Mouse (Mus musculus): ENCODE measurements around the gene E030018B13Rik. TPM values are rescaled to one million over a fixed set of nuclear protein-coding genes. Genes with fewer than 3 reads are reported as not detected.

E030018B13Rik gene
- polyA plus RNA-seq, 1 experiment from 2014 or later: 0.20 TPM

DNA sequence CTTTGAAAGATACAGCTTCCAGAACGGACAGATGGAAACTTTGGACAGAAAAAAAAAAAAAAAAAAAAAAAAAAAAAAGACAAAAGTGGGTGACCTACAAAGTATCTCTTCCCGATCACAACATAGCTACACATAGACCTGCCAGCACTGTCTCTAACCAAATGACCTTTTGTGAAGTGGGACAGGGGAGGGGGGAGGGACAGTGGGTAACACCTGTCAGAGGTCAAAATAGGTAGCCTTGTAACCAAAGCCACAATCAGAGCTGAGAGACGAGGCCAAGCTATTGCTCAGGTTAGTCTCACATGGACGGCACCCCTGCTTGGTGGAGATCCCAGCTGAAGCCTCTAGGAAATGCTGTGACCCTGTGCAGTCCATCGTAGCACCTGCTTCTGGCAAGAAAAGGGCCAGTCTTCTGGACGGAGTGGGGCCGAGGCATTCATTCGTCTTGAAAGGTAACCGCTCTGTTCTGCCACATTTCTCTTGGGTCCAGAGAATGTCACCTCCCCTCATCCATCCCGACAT is 29.0 kb upstream of the E030018B13Rik start:
- H3K9ac ChIP-seq: no peak overlapping the region
- no peak overlapping the region for H3K27ac ChIP-seq
- no peak overlapping the region for H3K4me2 ChIP-seq
- WGBS: 71% methylated on average over 10 of the region's 10 CpGs
- no peaks in the 10 kb centered on the region for H3K27me3 ChIP-seq
- no peak for ATAC-seq (replicated peaks; ENCODE audit: insufficient number of reproducible peaks, insufficient read depth, low FRiP score, low read depth)
- H3K4me3 ChIP-seq: no peak overlapping the region
- peaks cover 28% of the 10 kb centered on the region for H3K4me1 ChIP-seq (replicated peaks)
- H3K36me3 ChIP-seq: peaks cover 10% of the 10 kb centered on the region
- H3K9me3 ChIP-seq (replicated peaks): no peaks in the 10 kb centered on the region

DNA sequence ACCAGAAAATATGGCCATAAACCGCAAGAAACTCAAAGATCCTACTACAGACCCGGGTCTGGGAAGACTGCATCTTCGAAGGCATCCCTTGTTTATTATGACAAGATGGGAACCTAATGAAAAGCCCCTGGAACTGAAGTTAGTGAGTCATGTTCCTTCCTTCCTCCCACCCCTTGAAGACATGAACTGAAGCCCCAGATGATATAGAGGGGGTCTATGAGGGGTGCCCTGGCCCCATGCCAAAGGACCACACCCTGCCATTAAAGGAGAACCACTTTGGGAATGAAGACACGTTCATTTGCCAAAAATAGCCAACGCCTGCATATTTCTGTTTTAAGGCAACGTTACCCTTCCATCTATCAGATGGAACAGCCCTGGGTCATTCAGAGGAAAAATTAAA is 28.0 kb upstream of the E030018B13Rik start:
- Histone ChIP-seq H3K36me3 (peaks cover 10% of the 10 kb centered on the region), H3K4me1 (replicated peaks) (peaks cover 34% of the 10 kb centered on the region), H3K27me3 (no peaks in the 10 kb centered on the region), H3K27ac (no peak overlapping the region), H3K9ac (no peak overlapping the region), H3K4me3 (no peak overlapping the region), H3K4me2 (no peak overlapping the region), H3K9me3 (replicated peaks) (no peaks in the 10 kb centered on the region)
- WGBS: 54% methylated on average over 6 of the region's 6 CpGs
- ATAC-seq (replicated peaks; ENCODE audit: insufficient number of reproducible peaks, insufficient read depth, low FRiP score, low read depth): no peak

DNA sequence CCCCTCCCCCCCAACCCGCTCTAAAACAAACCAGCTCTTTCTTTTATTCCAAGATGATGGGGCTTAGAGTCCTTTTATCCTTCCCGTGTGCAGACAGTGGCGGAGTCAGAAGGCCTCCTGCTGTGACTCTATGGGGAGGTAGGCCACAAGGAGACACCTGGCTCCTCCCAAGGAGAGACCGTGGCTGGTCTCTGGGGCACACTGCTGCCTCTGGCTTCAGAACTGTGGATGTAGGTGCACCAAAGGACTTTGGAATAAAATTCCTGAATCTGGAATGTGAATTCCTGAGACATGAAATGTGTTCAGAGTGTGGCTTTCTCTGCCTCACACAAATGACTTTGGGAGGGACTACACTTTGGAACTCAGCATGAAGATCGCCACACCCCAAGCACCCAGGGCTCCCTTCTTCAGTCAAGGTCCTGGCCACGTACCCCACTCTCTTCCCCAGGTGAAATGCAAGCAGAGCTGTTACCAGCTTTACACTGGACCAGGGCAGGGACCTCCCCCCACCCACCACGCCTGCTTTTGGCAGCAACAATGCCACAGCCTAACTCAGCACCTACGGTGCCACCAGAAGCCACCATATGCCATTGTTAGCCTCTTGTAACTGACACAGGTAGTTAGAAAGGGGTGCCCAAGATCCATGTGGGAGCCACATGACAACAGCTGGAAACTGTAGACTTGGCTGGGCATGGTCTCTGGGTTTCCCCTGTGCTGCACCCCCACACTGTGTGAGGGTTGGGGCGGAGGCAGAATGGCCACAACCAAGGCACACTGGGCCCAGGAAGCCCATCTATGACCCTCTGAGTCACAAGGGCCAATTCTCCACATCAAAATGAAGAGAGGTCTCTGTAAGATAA is 27.3 kb upstream of the E030018B13Rik start:
- peaks cover 10% of the 10 kb centered on the region for H3K36me3 ChIP-seq
- H3K27ac ChIP-seq: no peak overlapping the region
- no peak overlapping the region for H3K4me2 ChIP-seq
- H3K9ac ChIP-seq: no peak overlapping the region
- H3K27me3 ChIP-seq: no peaks in the 10 kb centered on the region
- no peaks in the 10 kb centered on the region for H3K9me3 ChIP-seq (replicated peaks)
- H3K4me1 ChIP-seq (replicated peaks): peaks cover 37% of the 10 kb centered on the region
- ATAC-seq (replicated peaks; ENCODE audit: insufficient number of reproducible peaks, insufficient read depth, low FRiP score, low read depth): no peak
- WGBS: 83% methylated on average over 9 of the region's 9 CpGs
- no peak overlapping the region for H3K4me3 ChIP-seq

DNA sequence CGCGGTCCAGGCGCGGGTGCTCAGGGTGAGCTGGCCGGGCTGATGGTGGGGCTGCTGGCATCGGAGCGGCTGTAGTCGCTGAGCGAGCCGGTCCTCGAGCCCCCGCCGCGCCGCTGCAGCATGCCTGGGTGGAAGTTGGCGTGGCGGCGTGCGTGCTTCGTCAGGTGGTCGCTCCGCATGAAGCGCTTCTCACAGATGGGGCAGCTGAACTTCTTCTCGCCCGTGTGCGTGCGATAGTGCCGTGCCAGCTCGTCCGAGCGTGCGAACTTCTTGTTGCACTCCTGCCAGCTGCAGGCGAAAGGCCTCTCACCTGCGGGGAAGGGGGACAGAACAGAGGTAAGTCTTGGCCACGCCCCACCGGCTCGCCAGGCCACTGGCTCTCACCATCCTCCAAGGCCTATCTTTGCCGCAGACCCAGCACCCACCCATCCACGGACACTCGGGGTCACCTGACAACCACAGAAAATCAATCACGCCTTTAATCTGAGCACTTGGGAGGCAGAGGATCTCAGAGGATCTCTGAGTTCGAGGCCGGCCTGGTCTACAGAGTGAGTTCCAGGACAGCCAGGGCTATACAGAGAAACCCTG is 25.1 kb upstream of the E030018B13Rik start:
- no peaks in the 10 kb centered on the region for H3K27me3 ChIP-seq
- ATAC-seq (replicated peaks; ENCODE audit: insufficient number of reproducible peaks, insufficient read depth, low FRiP score, low read depth): no peak
- no peaks in the 10 kb centered on the region for H3K9me3 ChIP-seq (replicated peaks)
- H3K4me3 ChIP-seq: no peak overlapping the region
- H3K27ac ChIP-seq: no peak overlapping the region
- peaks cover 50% of the 10 kb centered on the region for H3K4me1 ChIP-seq (replicated peaks)
- peaks cover 10% of the 10 kb centered on the region for H3K36me3 ChIP-seq
- WGBS: 77% methylated on average over 43 of the region's 43 CpGs
- H3K9ac ChIP-seq: no peak overlapping the region
- no peak overlapping the region for H3K4me2 ChIP-seq

DNA sequence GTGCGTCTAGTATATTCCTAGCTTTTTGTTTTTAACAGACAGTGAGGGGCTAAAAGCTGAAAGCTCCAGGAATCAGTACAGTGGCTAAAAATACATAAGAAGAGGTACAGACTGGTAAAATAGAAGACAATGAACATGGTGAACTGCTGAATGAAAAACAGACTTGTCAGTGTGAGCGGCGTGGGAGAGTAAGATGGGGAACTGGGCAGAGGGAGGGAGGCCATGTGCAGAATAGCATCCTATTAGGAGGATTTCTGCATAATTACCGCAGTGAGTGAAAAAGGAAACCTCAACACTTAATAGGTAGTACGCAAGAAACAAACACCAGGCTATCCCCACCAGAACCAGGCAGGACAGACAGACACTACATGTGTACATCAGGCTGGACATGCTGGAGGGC is 23.5 kb upstream of the E030018B13Rik start:
- 89% methylated on average over 5 of the region's 5 CpGs for WGBS
- ATAC-seq (replicated peaks; ENCODE audit: insufficient number of reproducible peaks, insufficient read depth, low FRiP score, low read depth): no peak
- no peak overlapping the region for H3K9ac ChIP-seq
- no peaks in the 10 kb centered on the region for H3K9me3 ChIP-seq (replicated peaks)
- H3K36me3 ChIP-seq: peaks cover 10% of the 10 kb centered on the region
- no peak overlapping the region for H3K4me3 ChIP-seq
- no peaks in the 10 kb centered on the region for H3K27me3 ChIP-seq
- H3K4me2 ChIP-seq: no peak overlapping the region
- peaks cover 53% of the 10 kb centered on the region for H3K4me1 ChIP-seq (replicated peaks)
- H3K27ac ChIP-seq: 0 out of 2 replicates have a peak overlapping the region, but pooled peaks have one; percentile 29

DNA sequence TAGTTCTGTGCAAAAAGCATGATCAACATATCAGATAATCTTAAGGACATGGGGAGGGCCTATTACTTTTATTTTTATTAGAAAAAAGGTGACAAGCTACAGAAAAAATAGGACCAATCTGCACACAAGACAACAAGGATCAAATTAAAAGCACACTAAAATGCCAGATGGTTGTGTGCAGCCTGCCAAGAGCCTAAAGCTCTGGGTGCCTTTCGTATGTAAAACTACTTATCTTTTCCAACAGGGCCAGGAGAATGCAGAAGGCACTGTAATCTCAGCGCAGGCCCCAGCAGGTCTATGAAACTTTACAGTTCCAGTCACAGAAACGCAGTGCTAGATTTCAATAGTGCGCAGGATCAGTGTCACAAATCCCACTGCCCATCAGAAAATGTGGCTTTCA is 22.9 kb upstream of the E030018B13Rik start:
- Histone ChIP-seq H3K27ac (0 out of 2 replicates have a peak overlapping the region, but pooled peaks have one; percentile 29), H3K9me3 (replicated peaks) (no peaks in the 10 kb centered on the region), H3K9ac (no peak overlapping the region), H3K4me1 (replicated peaks) (peaks cover 50% of the 10 kb centered on the region), H3K27me3 (no peaks in the 10 kb centered on the region), H3K4me3 (no peak overlapping the region), H3K4me2 (no peak overlapping the region), H3K36me3 (peaks cover 10% of the 10 kb centered on the region)
- 48% methylated on average over 4 of the region's 4 CpGs for WGBS
- no peak for ATAC-seq (replicated peaks; ENCODE audit: insufficient number of reproducible peaks, insufficient read depth, low FRiP score, low read depth)

DNA sequence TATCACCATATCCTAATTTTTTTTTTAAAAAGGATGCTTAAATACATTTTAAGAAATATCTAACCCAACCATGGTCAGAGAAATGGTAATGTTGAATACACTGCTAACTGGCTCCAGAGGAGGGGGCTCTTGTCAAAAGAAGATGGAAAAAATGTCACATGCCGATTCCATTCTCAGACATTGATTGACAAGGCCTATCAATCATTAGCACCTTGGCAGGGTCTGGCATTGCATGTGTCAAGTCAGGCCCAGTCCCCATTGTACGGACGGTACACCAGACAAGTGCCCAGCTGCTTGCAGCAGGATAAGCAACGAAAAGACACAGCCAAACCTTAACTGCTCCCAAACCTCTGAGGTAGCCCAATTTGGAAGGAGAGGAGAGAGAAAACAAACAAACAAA is 22.0 kb upstream of the E030018B13Rik start:
- 70% methylated on average over 4 of the region's 4 CpGs for WGBS
- Histone ChIP-seq H3K27ac (no peak overlapping the region), H3K4me3 (no peak overlapping the region), H3K9ac (no peak overlapping the region), H3K9me3 (replicated peaks) (no peaks in the 10 kb centered on the region), H3K36me3 (peaks cover 10% of the 10 kb centered on the region), H3K4me1 (replicated peaks) (peaks cover 40% of the 10 kb centered on the region), H3K4me2 (no peak overlapping the region), H3K27me3 (no peaks in the 10 kb centered on the region)
- no peak for ATAC-seq (replicated peaks; ENCODE audit: insufficient number of reproducible peaks, insufficient read depth, low FRiP score, low read depth)

DNA sequence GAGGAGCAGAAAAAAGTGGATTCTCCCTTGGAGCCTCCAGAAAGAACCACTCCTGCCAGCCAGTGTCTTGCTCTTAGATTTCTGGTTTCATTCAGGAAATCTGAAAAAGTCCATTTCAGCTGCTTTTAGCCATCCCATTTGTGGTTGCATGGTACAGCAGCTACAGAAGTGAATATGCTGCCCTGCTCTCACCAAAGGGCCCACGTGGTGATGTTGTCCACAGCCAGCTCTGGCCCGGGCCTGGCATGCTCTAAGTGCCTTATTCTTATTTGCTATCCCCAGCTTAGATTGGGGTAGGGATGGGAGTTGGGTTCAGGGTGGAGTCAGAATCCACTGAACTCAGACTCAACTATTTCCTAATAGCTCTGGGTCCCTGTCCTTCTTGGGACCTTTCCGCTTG is 21.4 kb upstream of the E030018B13Rik start:
- Histone ChIP-seq H3K4me2 (no peak overlapping the region), H3K4me3 (no peak overlapping the region), H3K9me3 (replicated peaks) (no peaks in the 10 kb centered on the region), H3K36me3 (peaks cover 7% of the 10 kb centered on the region), H3K4me1 (replicated peaks) (peaks cover 38% of the 10 kb centered on the region), H3K27ac (no peak overlapping the region), H3K27me3 (no peaks in the 10 kb centered on the region), H3K9ac (no peak overlapping the region)
- WGBS: 76% methylated on average over 3 of the region's 3 CpGs
- no peak for ATAC-seq (replicated peaks; ENCODE audit: insufficient number of reproducible peaks, insufficient read depth, low FRiP score, low read depth)

DNA sequence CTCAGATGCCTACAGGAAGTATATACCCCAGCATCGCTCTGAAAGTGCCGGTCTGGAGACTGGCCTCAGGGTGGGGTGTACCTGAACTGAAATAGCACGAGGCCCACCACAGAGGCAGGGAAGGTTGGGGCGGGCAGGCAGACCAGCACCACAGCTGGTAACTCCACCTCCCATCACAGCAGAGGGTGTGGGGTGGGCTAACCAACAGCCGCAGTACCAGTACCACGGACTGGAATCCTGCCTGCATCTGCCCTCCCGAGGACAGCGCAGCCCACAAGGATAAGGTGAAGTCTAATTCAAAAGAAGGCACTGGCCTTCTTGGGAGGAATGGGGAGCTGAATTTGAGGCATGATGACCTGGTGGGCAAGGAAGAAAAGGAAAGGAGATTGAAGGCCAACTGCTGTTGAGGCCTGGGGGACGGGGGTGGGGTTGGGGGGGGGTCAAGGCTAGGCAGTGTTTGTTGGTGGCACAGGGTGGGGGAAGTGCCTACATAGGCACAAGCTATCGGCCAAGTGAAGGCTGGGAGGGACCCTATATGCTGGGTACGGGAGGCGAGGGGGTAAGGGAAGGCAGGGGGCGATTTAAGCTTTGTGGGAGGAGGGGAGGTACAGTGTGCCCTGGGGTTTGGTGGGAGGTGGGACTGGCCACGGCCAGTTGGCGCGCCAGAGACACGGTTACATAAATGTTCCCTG is 20.2 kb upstream of the E030018B13Rik start:
- H3K4me3 ChIP-seq: peak overlapping the region; percentile 43
- H3K27me3 ChIP-seq: no peaks in the 10 kb centered on the region
- H3K4me1 ChIP-seq (replicated peaks): peaks cover 42% of the 10 kb centered on the region
- peak overlapping the region; percentile 96 for H3K27ac ChIP-seq
- no peaks in the 10 kb centered on the region for H3K36me3 ChIP-seq
- no peaks in the 10 kb centered on the region for H3K9me3 ChIP-seq (replicated peaks)
- peak overlapping the region; percentile 49 for H3K9ac ChIP-seq
- peak overlapping the region; percentile 77 for H3K4me2 ChIP-seq
- peak; percentile 41 for ATAC-seq (replicated peaks; ENCODE audit: insufficient number of reproducible peaks, insufficient read depth, low FRiP score, low read depth)
- WGBS: 19% methylated on average over 17 of the region's 17 CpGs

DNA sequence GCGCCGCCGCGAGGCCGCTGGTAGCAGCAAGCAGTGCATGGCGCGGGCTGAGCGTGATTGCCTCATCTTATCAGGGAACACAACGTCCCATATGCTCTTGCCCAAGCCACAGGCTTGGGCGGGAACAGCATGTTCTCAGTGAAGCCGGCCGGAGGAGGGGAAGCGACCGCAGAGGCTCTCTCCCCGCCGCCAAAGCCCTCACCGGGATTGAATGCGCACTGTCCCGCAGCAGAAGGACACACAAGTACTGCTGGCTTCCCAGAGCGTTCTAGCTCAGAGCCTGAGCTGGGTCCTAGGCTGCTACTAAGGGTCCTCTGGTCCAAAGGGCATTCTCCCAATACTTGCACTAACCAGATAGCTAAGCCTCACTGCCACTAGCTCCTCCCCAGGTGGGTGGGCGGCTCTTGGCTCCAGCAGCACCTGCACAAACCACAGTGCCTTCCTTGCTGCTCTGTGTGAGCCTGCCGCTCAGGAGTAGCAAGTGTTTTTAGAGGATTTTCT is 19.6 kb upstream of the E030018B13Rik start:
- Histone ChIP-seq H3K27me3 (no peaks in the 10 kb centered on the region), H3K9ac (peak overlapping the region; percentile 49), H3K4me2 (peak overlapping the region; percentile 77), H3K4me3 (peak overlapping the region; percentile 43), H3K27ac (peak overlapping the region; percentile 96), H3K4me1 (replicated peaks) (peaks cover 47% of the 10 kb centered on the region), H3K36me3 (no peaks in the 10 kb centered on the region), H3K9me3 (replicated peaks) (no peaks in the 10 kb centered on the region)
- ATAC-seq (replicated peaks; ENCODE audit: insufficient number of reproducible peaks, insufficient read depth, low FRiP score, low read depth): peak; percentile 93
- WGBS: 2% methylated on average over 22 of the region's 22 CpGs

DNA sequence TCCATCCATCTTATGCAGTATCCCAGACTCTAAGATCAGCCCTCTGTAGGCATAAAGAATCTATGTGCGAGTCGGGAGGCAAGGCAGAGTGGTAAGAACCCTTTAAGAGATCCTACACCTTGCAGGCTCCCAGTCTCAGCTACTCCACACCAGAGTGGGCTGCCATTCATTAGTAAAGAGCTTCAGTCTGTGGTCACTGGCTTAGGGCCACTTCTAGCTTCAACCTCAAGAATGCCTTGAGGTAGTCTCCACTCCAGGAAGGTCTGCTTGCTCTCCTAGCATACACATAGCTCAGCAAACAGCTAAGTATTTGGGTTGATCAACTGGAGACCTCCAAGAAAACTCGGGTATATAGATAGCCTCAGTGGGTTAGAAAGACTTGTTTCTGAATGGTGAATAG is 19.0 kb upstream of the E030018B13Rik start:
- no peak for ATAC-seq (replicated peaks; ENCODE audit: insufficient number of reproducible peaks, insufficient read depth, low FRiP score, low read depth)
- no peaks in the 10 kb centered on the region for H3K27me3 ChIP-seq
- WGBS: 40% methylated on average over 3 of the region's 3 CpGs

More for the DNA sequence above, 19.0 kb upstream of the E030018B13Rik start:
- Histone ChIP-seq H3K36me3 (no peaks in the 10 kb centered on the region), H3K4me2 (peak overlapping the region; percentile 77), H3K9ac (peak overlapping the region; percentile 49), H3K9me3 (replicated peaks) (no peaks in the 10 kb centered on the region), H3K4me3 (peak overlapping the region; percentile 43; the same call in 1 of the 2 replicates), H3K27ac (peak overlapping the region; percentile 96), H3K4me1 (replicated peaks) (peaks cover 48% of the 10 kb centered on the region)
